Mouse (Mus musculus) G1E-ER4 (cell line): ENCODE results near the gene Tmem120b. TPM values are rescaled to one million over a fixed set of nuclear protein-coding genes. Genes with fewer than 3 reads are reported as not detected.

Experiments
- GATA1 ChIP-seq: IDR thresholded peaks from one replicate; pipeline ENCODE4 v1.8.0; 2012; ENCODE audit warnings: low read length, inconsistent platforms
- polyA plus RNA-seq: library from polyadenylated mRNA; stranded (reverse); fragments of >175 nt; gene quantifications from 2 replicates; pipeline ENCODE4 v1.2.3, GENCODE M21; 2012

The Tmem120b gene
- polyA plus RNA-seq, 1 experiment = 6.0 TPM

- TF ChIP-seq GATA1 = no peak
Observed at GRCm38 (mm10) chr5:123068714-123069113, 499 bp downstream of the Tmem120b start.

- no peak for TF ChIP-seq GATA1
Observed at GRCm38 (mm10) chr5:123075576-123076418, 7.6 kb downstream of the Tmem120b start.

- TF ChIP-seq GATA1 = no peak
Observed at GRCm38 (mm10) chr5:123076419-123077281, 8.4 kb downstream of the Tmem120b start.

- no peak for TF ChIP-seq GATA1
Observed at GRCm38 (mm10) chr5:123079568-123079967, 11.4 kb downstream of the Tmem120b start.

GRCm38 (mm10) chr5:123080041-123080440 is 11.8 kb downstream of the Tmem120b start:
- TF ChIP-seq GATA1 = no peak

GRCm38 (mm10) chr5:123080510-123080909 is 12.3 kb downstream of the Tmem120b start:
- no peak for TF ChIP-seq GATA1

GRCm38 (mm10) chr5:123083340-123084050 is 15.3 kb downstream of the Tmem120b start:
- no peak for TF ChIP-seq GATA1

GRCm38 (mm10) chr5:123086501-123086900 is 18.3 kb downstream of the Tmem120b start:
- TF ChIP-seq GATA1 = no peak

GRCm38 (mm10) chr5:123088784-123089183 is 20.6 kb downstream of the Tmem120b start:
- TF ChIP-seq GATA1 = no peak

- no peak for TF ChIP-seq GATA1
Observed at GRCm38 (mm10) chr5:123090560-123091306, 22.5 kb downstream of the Tmem120b start.

GRCm38 (mm10) chr5:123093077-123093633 is 24.9 kb downstream of the Tmem120b start:
- TF ChIP-seq GATA1 = peak; percentile 17

GRCm38 (mm10) chr5:123094238-123094991 is 26.2 kb downstream of the Tmem120b start:
- TF ChIP-seq GATA1 = peak; percentile 71

- TF ChIP-seq GATA1 = no peak
Observed at GRCm38 (mm10) chr5:123096299-123096698, 28.1 kb downstream of the Tmem120b start.

GRCm38 (mm10) chr5:123098487-123098886 is 30.3 kb downstream of the Tmem120b start:
- no peak for TF ChIP-seq GATA1
